Mouse (Mus musculus) neural tube, embryonic 11.5 days (tissue): ENCODE measurements around the gene Gtf3c1. TPM values are rescaled to one million over a fixed set of nuclear protein-coding genes. Genes with fewer than 3 reads are reported as not detected.

Experiments
- ATAC-seq: fragments of 200-750 bp; cut with Nextera tagmentation; 2 replicates; pipeline ENCODE4 v1.8.0; 2017; ENCODE audit warnings: moderate number of reproducible peaks, mild to moderate bottlenecking, moderate TSS enrichment, moderate library complexity; ENCODE audit not compliant: insufficient read depth, low FRiP score, low TSS enrichment
- DNase-seq: peaks from one replicate; pipeline ENCODE4 v3.0.0-alpha.2; 2015; ENCODE audit warnings: low spot score
- H3K27ac ChIP-seq: fragments of 300-500 bp; sonication (generic); 2 replicates; pipeline ENCODE4 v1.5.1; 2014; ENCODE audit warnings: low read depth, mild to moderate bottlenecking, low read length
- H3K27me3 ChIP-seq: fragments of 300-500 bp; sonication (generic); 2 replicates; pipeline ENCODE4 v1.6.1; 2014; ENCODE audit warnings: mild to moderate bottlenecking, low read length, mixed read lengths; ENCODE audit not compliant: control insufficient read depth, insufficient read depth
- H3K36me3 ChIP-seq: fragments of 300-500 bp; sonication (generic); 2 replicates; pipeline ENCODE4 v1.6.1; 2014; ENCODE audit warnings: mild to moderate bottlenecking, low read length, moderate library complexity, mixed read lengths; ENCODE audit not compliant: control insufficient read depth, insufficient read depth
- H3K4me1 ChIP-seq: fragments of 300-500 bp; sonication (generic); 2 replicates; pipeline ENCODE4 v1.6.1; 2014; ENCODE audit warnings: low read length, mixed read lengths; ENCODE audit not compliant: control insufficient read depth, insufficient read depth
- H3K4me2 ChIP-seq: fragments of 300-500 bp; sonication (generic); 2 replicates; pipeline ENCODE4 v1.6.1; 2014; ENCODE audit warnings: low read depth, mild to moderate bottlenecking, moderate library complexity
- H3K4me3 ChIP-seq: fragments of 300-500 bp; sonication (generic); 2 replicates; pipeline ENCODE4 v1.5.1; 2014; ENCODE audit warnings: low read depth, low read length
- H3K9ac ChIP-seq: fragments of 300-500 bp; sonication (generic); 2 replicates; pipeline ENCODE4 v1.6.1; 2014; ENCODE audit warnings: mild to moderate bottlenecking, low read length
- H3K9me3 ChIP-seq: fragments of 300-500 bp; sonication (generic); 2 replicates; pipeline ENCODE4 v1.6.1; 2016; ENCODE audit warnings: low read length; ENCODE audit not compliant: control insufficient read depth
- WGBS: fragments of 180-500 bp; shearing (Covaris S2); extraction: QIAGEN DNeasy Blood & Tissue Kit; methylation state at CpG from one replicate; pipeline ENCODE4 v1.1.7; 2014; 5-methylcytosine and 5-hydroxymethylcytosine counted together
- polyA plus RNA-seq: library from polyadenylated mRNA; unstranded; fragments of >200 nt; fragmentation: Nextera tagmentation; extraction: Ambion mirVana; gene quantifications from 2 replicates; pipeline ENCODE4 v1.2.1, GENCODE M21; 2014

Gtf3c1 gene
- polyA plus RNA-seq, 1 experiment from 2014 or later, result 43.6 TPM

DNA sequence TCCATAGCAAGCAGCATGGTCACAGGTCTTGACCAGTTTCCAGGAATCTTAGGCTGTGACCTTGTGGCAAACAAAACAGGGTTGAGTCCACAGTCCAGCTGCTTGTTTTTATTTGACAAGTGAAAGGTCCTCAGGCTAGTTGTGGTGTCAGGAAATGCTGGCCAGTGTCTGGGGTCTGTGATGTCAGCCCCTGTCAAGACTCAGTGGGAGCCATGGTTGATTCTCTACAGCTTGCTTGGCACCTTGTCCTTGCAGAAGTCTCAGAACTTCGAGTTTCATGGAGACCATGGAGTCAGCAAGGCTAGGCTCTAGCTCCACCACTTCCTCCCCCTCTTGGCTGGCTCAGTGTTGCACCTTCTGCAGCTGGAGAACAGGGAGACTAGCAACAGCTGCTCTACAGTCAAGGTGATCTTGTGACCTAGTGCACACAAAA lies 33.7 kb upstream of the Gtf3c1 start:
- peak; percentile 8 for DNase-seq
- no peak overlapping the region for H3K4me3 ChIP-seq
- no peaks in the 10 kb centered on the region for H3K4me1 ChIP-seq
- H3K9ac ChIP-seq, result no peak overlapping the region
- 63% methylated on average over 1 of the region's 1 CpGs for WGBS
- H3K9me3 ChIP-seq, result no peaks in the 10 kb centered on the region
- ATAC-seq, result no peak
- no peaks in the 10 kb centered on the region for H3K27me3 ChIP-seq
- no peak overlapping the region for H3K27ac ChIP-seq
- H3K4me2 ChIP-seq, result no peak overlapping the region
- H3K36me3 ChIP-seq, result no peaks in the 10 kb centered on the region; the same call in 1 of the 2 replicates

DNA sequence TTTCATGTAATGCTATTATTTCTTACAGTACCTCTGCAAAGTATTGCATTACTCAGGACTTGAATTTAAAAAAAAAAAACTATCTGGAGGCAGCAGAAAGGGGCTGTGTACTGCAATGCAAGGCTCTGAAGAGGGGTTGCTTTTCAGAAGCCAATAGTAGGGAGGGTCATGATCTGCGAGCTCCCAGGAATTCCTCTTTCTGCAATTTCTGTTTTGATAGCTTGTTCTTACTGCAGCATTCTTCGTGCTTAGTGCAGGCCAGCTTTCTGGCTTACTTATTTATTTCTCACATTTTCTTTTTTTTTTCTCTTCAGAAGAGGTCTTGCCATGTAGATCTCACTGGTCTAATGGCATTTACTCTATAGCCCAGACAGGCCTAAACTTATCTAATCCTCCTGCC lies 32.9 kb upstream of the Gtf3c1 start:
- ATAC-seq (no peak), DNase-seq (no peak)
- Histone ChIP-seq H3K36me3 (no peaks in the 10 kb centered on the region; the same call in 1 of the 2 replicates), H3K4me3 (no peak overlapping the region), H3K9ac (no peak overlapping the region), H3K27me3 (no peaks in the 10 kb centered on the region), H3K27ac (no peak overlapping the region), H3K4me1 (no peaks in the 10 kb centered on the region), H3K9me3 (no peaks in the 10 kb centered on the region), H3K4me2 (no peak overlapping the region)
- WGBS, result 92% methylated on average over 2 of the region's 2 CpGs

DNA sequence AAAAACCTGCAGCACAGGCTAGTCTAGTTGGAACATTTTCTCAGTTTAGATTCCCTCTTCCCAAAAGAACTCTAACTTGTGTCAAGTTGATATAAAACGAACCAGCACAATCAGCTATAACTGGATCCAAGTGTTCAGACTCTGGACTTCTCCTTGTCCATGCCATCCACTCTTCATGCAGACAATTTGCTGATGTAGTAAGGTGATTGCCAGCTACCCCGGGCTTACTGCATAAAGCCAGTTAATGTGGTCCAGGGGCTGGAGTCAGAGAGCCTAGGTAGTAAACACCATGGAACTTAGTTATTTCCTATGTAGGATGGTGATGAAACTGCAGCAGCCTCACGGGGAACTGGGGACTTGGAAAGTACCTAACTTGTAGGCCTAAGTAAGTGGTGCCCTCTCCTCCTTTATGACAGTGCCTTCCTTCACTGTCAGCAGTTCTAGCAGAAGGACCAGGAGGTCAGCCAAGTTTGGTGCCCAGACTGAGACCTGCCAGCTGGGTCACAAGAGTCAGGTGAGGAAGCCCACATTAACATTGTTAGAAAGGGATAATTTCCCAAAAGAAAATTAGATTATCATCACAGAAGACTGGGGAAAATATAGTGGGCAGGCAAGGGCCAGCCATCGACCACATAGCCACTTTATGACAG lies 28.9 kb upstream of the Gtf3c1 start:
- Histone ChIP-seq H3K9me3 (no peaks in the 10 kb centered on the region), H3K9ac (no peak overlapping the region), H3K36me3 (no peaks in the 10 kb centered on the region; the same call in 1 of the 2 replicates), H3K4me3 (no peak overlapping the region), H3K27ac (no peak overlapping the region), H3K4me1 (no peaks in the 10 kb centered on the region), H3K27me3 (no peaks in the 10 kb centered on the region), H3K4me2 (no peak overlapping the region)
- ATAC-seq (no peak), DNase-seq (no peak)
- WGBS, result 88% methylated on average over 4 of the region's 4 CpGs

GRCm38 (mm10) chr7:125733791-125734190 lies 26.2 kb upstream of the Gtf3c1 start:
- WGBS, result 94% methylated on average over 4 of the region's 4 CpGs
- H3K27me3 ChIP-seq, result no peaks in the 10 kb centered on the region
- H3K36me3 ChIP-seq, result no peaks in the 10 kb centered on the region; the same call in 1 of the 2 replicates
- H3K4me3 ChIP-seq, result no peak overlapping the region
- no peak overlapping the region for H3K4me2 ChIP-seq
- H3K27ac ChIP-seq, result no peak overlapping the region
- H3K9me3 ChIP-seq, result no peaks in the 10 kb centered on the region
- DNase-seq (no peak), ATAC-seq (no peak)
- no peak overlapping the region for H3K9ac ChIP-seq
- no peaks in the 10 kb centered on the region for H3K4me1 ChIP-seq

DNA sequence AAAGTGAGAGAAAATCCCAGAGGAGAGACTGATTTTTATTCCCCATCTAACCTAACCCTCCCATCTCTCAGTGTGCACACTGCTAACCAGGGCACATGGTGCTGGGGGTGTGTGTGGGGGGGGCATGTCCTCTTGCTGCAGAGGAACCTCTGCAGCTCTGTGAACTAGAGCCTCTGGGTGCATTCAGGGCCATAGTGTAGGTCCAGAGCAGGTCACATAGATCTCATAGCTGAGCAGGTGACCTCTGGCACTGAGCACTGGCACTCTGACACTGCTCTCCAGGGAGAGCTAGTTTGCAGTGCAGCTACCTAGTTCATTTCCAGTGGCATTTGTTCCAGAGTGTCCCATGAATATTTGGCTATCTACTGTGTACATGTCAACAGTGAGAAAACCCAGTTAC lies 24.1 kb upstream of the Gtf3c1 start:
- H3K9ac ChIP-seq, result no peak overlapping the region
- ATAC-seq (no peak), DNase-seq (no peak)
- no peak overlapping the region for H3K4me2 ChIP-seq
- H3K27ac ChIP-seq, result no peak overlapping the region
- no peaks in the 10 kb centered on the region for H3K4me1 ChIP-seq
- H3K4me3 ChIP-seq, result no peak overlapping the region
- H3K27me3 ChIP-seq, result no peaks in the 10 kb centered on the region
- no peaks in the 10 kb centered on the region; the same call in 1 of the 2 replicates for H3K36me3 ChIP-seq
- H3K9me3 ChIP-seq, result no peaks in the 10 kb centered on the region

GRCm38 (mm10) chr7:125723189-125723972 lies 15.8 kb upstream of the Gtf3c1 start:
- H3K27ac ChIP-seq, result no peak overlapping the region
- ATAC-seq (no peak), DNase-seq (no peak)
- H3K9ac ChIP-seq, result no peak overlapping the region
- H3K4me1 ChIP-seq, result no peaks in the 10 kb centered on the region
- H3K36me3 ChIP-seq, result no peaks in the 10 kb centered on the region
- WGBS, result 51% methylated on average over 5 of the region's 5 CpGs
- H3K4me2 ChIP-seq, result no peak overlapping the region
- no peaks in the 10 kb centered on the region for H3K27me3 ChIP-seq
- H3K4me3 ChIP-seq, result no peak overlapping the region
- H3K9me3 ChIP-seq, result no peaks in the 10 kb centered on the region

DNA sequence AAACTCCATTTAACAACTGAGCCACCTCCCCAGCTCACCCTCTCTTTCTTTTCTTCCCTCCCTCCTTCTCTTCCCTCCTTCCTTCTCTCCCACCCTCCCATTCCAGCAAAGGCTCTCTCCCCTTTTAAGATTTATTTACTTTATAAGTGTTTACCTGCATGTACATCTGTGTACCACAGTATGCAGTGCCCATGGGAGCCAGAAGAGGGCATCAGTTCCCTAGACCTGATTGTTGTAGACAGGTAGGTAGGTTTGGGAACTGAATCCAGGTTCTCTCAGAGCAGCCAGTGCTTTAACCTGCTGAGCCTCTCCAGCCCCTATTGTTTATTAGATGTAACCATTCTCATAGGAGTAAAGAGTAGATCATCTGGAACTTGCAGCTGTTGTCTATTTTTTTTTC lies 14.5 kb upstream of the Gtf3c1 start:
- Histone ChIP-seq H3K4me2 (no peak overlapping the region), H3K4me1 (no peaks in the 10 kb centered on the region), H3K9ac (no peak overlapping the region), H3K9me3 (no peaks in the 10 kb centered on the region), H3K27ac (no peak overlapping the region), H3K27me3 (no peaks in the 10 kb centered on the region), H3K4me3 (no peak overlapping the region), H3K36me3 (no peaks in the 10 kb centered on the region)
- ATAC-seq (no peak), DNase-seq (no peak)

- no peaks in the 10 kb centered on the region for H3K4me1 ChIP-seq
- H3K4me2 ChIP-seq, result no peak overlapping the region
- no peak overlapping the region for H3K27ac ChIP-seq
- no peak overlapping the region for H3K4me3 ChIP-seq
- no peaks in the 10 kb centered on the region for H3K27me3 ChIP-seq
- WGBS, result 86% methylated on average over 4 of the region's 4 CpGs
- no peak overlapping the region for H3K9ac ChIP-seq
- DNase-seq, result no peak
- no peak for ATAC-seq
- H3K36me3 ChIP-seq, result no peaks in the 10 kb centered on the region
- no peaks in the 10 kb centered on the region for H3K9me3 ChIP-seq
Measured at GRCm38 (mm10) chr7:125721033-125721432, 13.5 kb upstream of the Gtf3c1 start.

DNA sequence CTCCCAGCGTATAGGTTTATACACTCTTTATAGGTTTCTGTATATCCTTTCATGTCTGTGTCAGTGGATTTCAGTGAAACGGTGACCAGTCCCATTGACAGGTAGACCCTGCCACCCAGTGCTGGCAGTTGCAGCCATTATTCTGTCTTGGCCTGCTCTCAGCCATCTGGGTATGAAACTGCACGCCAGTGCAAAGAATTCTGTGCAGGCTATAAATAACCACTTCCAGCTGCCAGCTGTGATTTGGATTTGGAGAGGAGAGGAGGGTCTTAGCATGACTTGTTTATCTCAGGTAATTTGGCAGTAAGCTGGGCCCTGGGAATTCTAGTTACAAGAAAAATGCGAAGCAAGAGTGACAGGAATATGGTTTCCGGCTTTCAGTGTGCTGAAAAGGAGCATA lies 12.8 kb upstream of the Gtf3c1 start:
- Histone ChIP-seq H3K9ac (no peak overlapping the region), H3K4me1 (no peaks in the 10 kb centered on the region), H3K4me3 (no peak overlapping the region), H3K27me3 (no peaks in the 10 kb centered on the region), H3K4me2 (no peak overlapping the region), H3K27ac (no peak overlapping the region), H3K36me3 (no peaks in the 10 kb centered on the region), H3K9me3 (no peaks in the 10 kb centered on the region)
- WGBS, result 81% methylated on average over 5 of the region's 5 CpGs
- ATAC-seq, result no peak
- no peak for DNase-seq
